Mouse (Mus musculus) spleen, adult 18-20 months (tissue): ENCODE results near the gene Srf.

Experiments used
- DNase-seq, 2 experiments: peaks; one replicate each; pipeline ENCODE4 v3.0.0; 2022; ENCODE audit warnings: mixed read lengths in 2 of 2

The Srf gene

DNA sequence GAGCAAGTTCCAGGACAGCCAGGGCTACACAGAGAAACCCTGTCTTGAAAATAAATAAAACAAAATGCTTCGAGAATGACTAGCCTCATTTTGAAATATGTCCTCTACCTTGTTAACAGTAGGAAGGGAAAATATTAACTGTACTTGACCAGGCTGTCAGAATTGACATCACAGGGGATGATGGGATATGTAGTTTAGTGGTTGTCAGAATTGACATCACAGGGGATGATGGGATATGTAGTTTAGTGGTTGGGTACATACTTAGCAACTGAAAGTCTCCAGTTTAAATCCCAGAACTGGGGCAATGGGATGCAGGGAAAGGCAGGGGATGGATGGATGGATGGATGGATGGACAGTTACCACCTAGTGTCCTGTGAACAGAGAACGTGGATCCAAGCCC, 42.6 kb downstream of the Srf start:
- DNase-seq = no peak

DNA sequence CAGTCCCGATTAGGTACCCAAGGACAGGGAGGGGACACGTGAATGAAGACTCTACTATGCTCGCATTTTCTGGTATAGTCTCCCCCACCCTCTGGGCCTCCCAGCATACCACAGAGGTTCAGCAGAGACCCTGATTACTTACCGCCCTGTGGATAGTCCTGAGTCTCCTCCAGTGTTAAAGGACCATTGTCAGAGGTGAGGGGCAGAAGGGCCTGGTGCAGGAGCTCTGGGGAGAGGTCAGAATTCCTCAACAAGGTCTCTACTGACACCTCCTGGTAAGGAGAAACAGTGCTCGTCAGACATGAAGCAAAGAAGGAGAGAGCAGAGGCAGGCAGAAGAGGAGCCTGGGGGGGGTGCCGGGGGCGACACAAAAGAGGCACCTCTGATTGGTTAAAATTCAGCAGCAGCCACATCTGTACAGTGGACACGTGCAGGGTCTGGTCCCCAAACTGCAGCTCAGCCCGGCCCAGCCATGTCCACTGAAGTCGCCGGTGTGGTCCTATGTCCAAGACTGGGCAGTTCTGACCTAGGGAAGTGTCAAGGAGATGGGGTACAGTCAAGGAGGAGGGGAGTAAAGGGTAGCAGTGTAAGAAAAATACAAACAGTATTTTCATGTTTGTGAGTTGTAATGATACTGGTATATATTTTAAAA, 44.8 kb downstream of the Srf start:
- no peak for DNase-seq

DNA sequence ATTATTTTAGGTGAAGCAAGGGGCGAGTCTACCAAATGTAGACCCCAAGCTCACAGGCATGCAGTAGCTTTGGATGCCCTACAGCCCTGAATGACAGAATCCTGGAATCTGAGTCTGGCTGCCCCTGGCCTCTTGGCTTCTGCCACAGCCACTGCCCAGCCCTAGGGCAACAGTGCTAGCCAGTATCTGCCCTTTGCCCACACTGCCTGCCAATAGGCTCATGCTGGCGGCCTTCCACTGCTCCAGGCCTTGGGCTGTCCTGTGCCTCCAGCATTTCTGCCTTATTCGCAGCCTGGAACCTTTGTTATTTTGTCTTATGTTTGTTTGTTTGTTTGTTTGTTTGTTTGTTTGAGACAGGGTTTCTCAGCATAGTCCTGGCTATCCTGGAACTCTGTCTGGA, 50.4 kb downstream of the Srf start:
- no peak for DNase-seq

DNA sequence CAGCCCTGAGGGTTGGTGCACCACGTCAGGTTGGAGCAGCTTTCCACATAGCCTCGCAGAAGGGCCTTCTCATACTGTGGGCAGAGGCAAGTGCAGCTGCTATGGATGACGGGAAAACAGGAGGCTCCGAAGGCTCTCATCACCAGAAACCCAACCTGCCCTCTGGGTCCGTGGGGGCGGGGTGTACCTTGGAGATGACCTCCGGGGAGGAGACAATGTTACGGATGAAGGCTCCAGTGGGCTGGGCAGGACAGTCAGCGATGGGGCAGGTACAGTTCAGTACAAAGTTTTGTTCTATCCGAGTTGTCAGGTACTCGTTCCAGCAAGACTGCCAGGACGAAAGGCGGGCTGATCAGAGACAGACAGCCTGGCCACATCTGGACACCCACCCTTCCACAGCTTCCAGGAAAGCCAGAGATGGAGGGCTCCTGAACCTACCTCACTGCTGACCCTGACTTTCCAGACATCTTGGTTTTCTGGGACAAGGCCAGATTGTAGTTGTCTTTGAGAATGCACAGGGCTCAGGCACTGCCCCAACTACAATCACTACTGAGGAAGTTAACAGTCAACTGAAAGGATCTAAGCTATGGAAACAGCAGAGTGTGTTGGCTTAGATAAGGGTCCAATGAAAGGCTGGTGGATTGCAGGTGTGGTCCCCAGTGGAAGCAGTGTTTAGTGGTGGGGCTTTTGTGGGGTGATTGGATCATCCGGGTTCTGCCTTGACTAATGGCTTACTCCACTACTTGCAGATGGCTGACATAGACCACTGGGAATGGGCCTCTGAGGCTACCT, 51.9 kb downstream of the Srf start:
- no peak for DNase-seq

GRCm38 (mm10) chr17:46502775-46503174, 53.2 kb downstream of the Srf start:
- no peak for DNase-seq
